Mouse (Mus musculus) limb, embryonic 13.5 days (tissue): Measurements from ENCODE around the gene Frmd5. TPM values are rescaled to one million over a fixed set of nuclear protein-coding genes. Genes with fewer than 3 reads are reported as not detected.

Source experiments
- ATAC-seq: fragments of 200-750 bp; cut with Nextera tagmentation; 2 replicates; pipeline ENCODE4 v1.8.0; 2017; ENCODE audit warnings: low read depth, moderate number of reproducible peaks, moderate TSS enrichment; ENCODE audit not compliant: low FRiP score
- H3K27ac ChIP-seq: fragments of 300-500 bp; sonication (generic); 2 replicates; pipeline ENCODE4 v1.5.1; 2015; ENCODE audit warnings: inconsistent platforms, mild to moderate bottlenecking, moderate library complexity
- H3K27me3 ChIP-seq: fragments of 300-500 bp; sonication (generic); 2 replicates; pipeline ENCODE4 v1.6.1; 2015; ENCODE audit warnings: mild to moderate bottlenecking, inconsistent platforms
- H3K36me3 ChIP-seq: fragments of 300-500 bp; sonication (generic); 2 replicates; pipeline ENCODE4 v1.6.1; 2015; ENCODE audit warnings: inconsistent platforms, mild to moderate bottlenecking, moderate library complexity
- H3K4me1 ChIP-seq: fragments of 300-500 bp; sonication (generic); 2 replicates; pipeline ENCODE4 v1.6.1; 2015; ENCODE audit warnings: inconsistent platforms
- H3K4me2 ChIP-seq: fragments of 300-500 bp; sonication (generic); replicated peaks from 2 replicates; pipeline ENCODE4 v1.6.1; 2015; ENCODE audit warnings: inconsistent platforms, mild to moderate bottlenecking, moderate library complexity
- H3K4me3 ChIP-seq: fragments of 300-500 bp; sonication (generic); 2 replicates; pipeline ENCODE4 v1.5.1; 2015; ENCODE audit warnings: moderate library complexity, mild to moderate bottlenecking, inconsistent platforms
- H3K9ac ChIP-seq: fragments of 300-500 bp; sonication (generic); 2 replicates; pipeline ENCODE4 v1.6.1; 2015; ENCODE audit warnings: mild to moderate bottlenecking, inconsistent platforms
- H3K9me3 ChIP-seq: fragments of 300-500 bp; sonication (generic); 2 replicates; pipeline ENCODE4 v1.6.1; 2016; ENCODE audit warnings: inconsistent platforms
- WGBS: fragments of 180-500 bp; shearing (Covaris S2); methylation state at CpG from one replicate; pipeline ENCODE4 v1.1.7; 2015; 5-methylcytosine and 5-hydroxymethylcytosine counted together
- polyA plus RNA-seq: library from polyadenylated mRNA; unstranded; fragments of >200 nt; fragmentation: Nextera tagmentation; extraction: Ambion mirVana; gene quantifications from 2 replicates; pipeline ENCODE4 v1.2.1, GENCODE M21; 2015

Gene Frmd5
- polyA plus RNA-seq, 1 experiment from 2014 or later, result 2.0 TPM

GRCm38 (mm10) chr2:121809126-121809525, 2.2 kb upstream of the Frmd5 start:
- no peak for ATAC-seq
- H3K4me2 ChIP-seq, result no peak overlapping the region
- H3K27me3 ChIP-seq, result peaks cover 47% of the 10 kb centered on the region
- no peak overlapping the region for H3K9ac ChIP-seq
- no peaks in the 10 kb centered on the region for H3K9me3 ChIP-seq
- no peak overlapping the region for H3K27ac ChIP-seq
- H3K4me1 ChIP-seq, result peaks cover 18% of the 10 kb centered on the region
- 77% methylated on average over 3 of the region's 3 CpGs for WGBS
- no peaks in the 10 kb centered on the region for H3K36me3 ChIP-seq
- no peak overlapping the region for H3K4me3 ChIP-seq

GRCm38 (mm10) chr2:121806171-121806943, 530 bp downstream of the Frmd5 start:
- H3K4me2 ChIP-seq, result peak overlapping the region; percentile 84
- no peaks in the 10 kb centered on the region for H3K9me3 ChIP-seq
- peak overlapping the region; percentile 60 for H3K9ac ChIP-seq
- ATAC-seq, result peak; percentile 84
- no peaks in the 10 kb centered on the region for H3K36me3 ChIP-seq
- H3K4me3 ChIP-seq, result peak overlapping the region; percentile 71
- whole genome bisulfite sequencing, result under 1% methylated on average over 45 of the region's 90 CpGs
- H3K27ac ChIP-seq, result no peak overlapping the region
- H3K27me3 ChIP-seq, result peaks cover 46% of the 10 kb centered on the region
- peaks cover 18% of the 10 kb centered on the region for H3K4me1 ChIP-seq

- H3K27ac ChIP-seq, result no peak overlapping the region
- H3K36me3 ChIP-seq, result no peaks in the 10 kb centered on the region
- no peaks in the 10 kb centered on the region for H3K4me1 ChIP-seq
- H3K9me3 ChIP-seq, result no peaks in the 10 kb centered on the region
- peaks cover 3% of the 10 kb centered on the region; the same call in 1 of the 2 replicates for H3K27me3 ChIP-seq
- no peak overlapping the region for H3K9ac ChIP-seq
- no peak overlapping the region for H3K4me3 ChIP-seq
- ATAC-seq, result no peak
- WGBS, result 88% methylated on average over 7 of the region's 7 CpGs
- H3K4me2 ChIP-seq, result no peak overlapping the region
Measured at GRCm38 (mm10) chr2:121799051-121799450, 7.8 kb downstream of the Frmd5 start.

GRCm38 (mm10) chr2:121795995-121796394, 10.9 kb downstream of the Frmd5 start:
- H3K9ac ChIP-seq, result no peak overlapping the region
- no peaks in the 10 kb centered on the region for H3K9me3 ChIP-seq
- H3K4me1 ChIP-seq, result no peaks in the 10 kb centered on the region
- H3K4me3 ChIP-seq, result no peak overlapping the region
- H3K36me3 ChIP-seq, result no peaks in the 10 kb centered on the region
- no peaks in the 10 kb centered on the region for H3K27me3 ChIP-seq
- WGBS, result 89% methylated on average over 6 of the region's 6 CpGs
- H3K27ac ChIP-seq, result no peak overlapping the region
- no peak for ATAC-seq
- H3K4me2 ChIP-seq, result no peak overlapping the region

GRCm38 (mm10) chr2:121789777-121790176, 17.1 kb downstream of the Frmd5 start:
- Histone ChIP-seq H3K27me3 (no peaks in the 10 kb centered on the region), H3K4me2 (no peak overlapping the region), H3K9ac (no peak overlapping the region), H3K4me3 (no peak overlapping the region), H3K9me3 (no peaks in the 10 kb centered on the region), H3K36me3 (no peaks in the 10 kb centered on the region), H3K27ac (no peak overlapping the region), H3K4me1 (peaks cover 11% of the 10 kb centered on the region)
- no peak for ATAC-seq

GRCm38 (mm10) chr2:121788415-121788814, 18.5 kb downstream of the Frmd5 start:
- no peaks in the 10 kb centered on the region for H3K27me3 ChIP-seq
- no peaks in the 10 kb centered on the region for H3K9me3 ChIP-seq
- H3K27ac ChIP-seq, result no peak overlapping the region
- H3K9ac ChIP-seq, result no peak overlapping the region
- no peaks in the 10 kb centered on the region for H3K36me3 ChIP-seq
- no peak overlapping the region for H3K4me2 ChIP-seq
- H3K4me3 ChIP-seq, result no peak overlapping the region
- 66% methylated on average over 2 of the region's 2 CpGs for WGBS
- H3K4me1 ChIP-seq, result peaks cover 15% of the 10 kb centered on the region
- no peak for ATAC-seq

- Histone ChIP-seq H3K9me3 (no peaks in the 10 kb centered on the region), H3K9ac (no peak overlapping the region), H3K4me3 (no peak overlapping the region), H3K27me3 (no peaks in the 10 kb centered on the region), H3K36me3 (no peaks in the 10 kb centered on the region), H3K4me1 (peaks cover 15% of the 10 kb centered on the region), H3K4me2 (peak overlapping the region; percentile 21; the same call in 1 of the 2 replicates), H3K27ac (no peak overlapping the region)
- no peak for ATAC-seq
- 56% methylated on average over 12 of the region's 13 CpGs for WGBS
Measured at GRCm38 (mm10) chr2:121787767-121788166, 19.1 kb downstream of the Frmd5 start.

- H3K9ac ChIP-seq, result no peak overlapping the region
- no peak overlapping the region for H3K27ac ChIP-seq
- 0 out of 2 replicates have a peak, but pooled peaks have one; percentile 48 for ATAC-seq
- no peak overlapping the region for H3K4me3 ChIP-seq
- 24% methylated on average over 7 of the region's 7 CpGs for WGBS
- H3K36me3 ChIP-seq, result no peaks in the 10 kb centered on the region
- no peaks in the 10 kb centered on the region for H3K27me3 ChIP-seq
- H3K9me3 ChIP-seq, result no peaks in the 10 kb centered on the region
- H3K4me2 ChIP-seq, result peak overlapping the region; percentile 21; the same call in 1 of the 2 replicates
- peaks cover 18% of the 10 kb centered on the region for H3K4me1 ChIP-seq
Measured at GRCm38 (mm10) chr2:121787271-121787670, 19.6 kb downstream of the Frmd5 start.

GRCm38 (mm10) chr2:121776219-121776618, 30.7 kb downstream of the Frmd5 start:
- Histone ChIP-seq H3K4me1 (peaks cover 7% of the 10 kb centered on the region; the same call in 1 of the 2 replicates), H3K9me3 (no peaks in the 10 kb centered on the region), H3K9ac (no peak overlapping the region), H3K4me2 (no peak overlapping the region), H3K27me3 (no peaks in the 10 kb centered on the region), H3K36me3 (no peaks in the 10 kb centered on the region), H3K4me3 (no peak overlapping the region), H3K27ac (no peak overlapping the region)
- no peak for ATAC-seq
- WGBS, result 77% methylated on average over 7 of the region's 7 CpGs

GRCm38 (mm10) chr2:121764851-121765250, 42.0 kb downstream of the Frmd5 start:
- H3K36me3 ChIP-seq, result no peaks in the 10 kb centered on the region
- ATAC-seq, result no peak
- H3K4me2 ChIP-seq, result no peak overlapping the region
- peaks cover 8% of the 10 kb centered on the region; the same call in 1 of the 2 replicates for H3K9me3 ChIP-seq
- H3K4me3 ChIP-seq, result no peak overlapping the region
- 77% methylated on average over 5 of the region's 5 CpGs for WGBS
- no peak overlapping the region for H3K9ac ChIP-seq
- H3K27me3 ChIP-seq, result no peaks in the 10 kb centered on the region
- H3K4me1 ChIP-seq, result no peaks in the 10 kb centered on the region
- no peak overlapping the region for H3K27ac ChIP-seq

- Histone ChIP-seq H3K36me3 (no peaks in the 10 kb centered on the region), H3K27me3 (no peaks in the 10 kb centered on the region), H3K27ac (no peak overlapping the region), H3K4me2 (no peak overlapping the region), H3K9ac (no peak overlapping the region), H3K4me1 (no peaks in the 10 kb centered on the region), H3K4me3 (no peak overlapping the region), H3K9me3 (no peaks in the 10 kb centered on the region)
- 94% methylated on average over 5 of the region's 5 CpGs for WGBS
- no peak for ATAC-seq
Measured at GRCm38 (mm10) chr2:121761861-121762260, 45.0 kb downstream of the Frmd5 start.

GRCm38 (mm10) chr2:121761281-121761795, 45.5 kb downstream of the Frmd5 start:
- Histone ChIP-seq H3K27me3 (no peaks in the 10 kb centered on the region), H3K36me3 (no peaks in the 10 kb centered on the region), H3K27ac (no peak overlapping the region), H3K4me2 (no peak overlapping the region), H3K9ac (no peak overlapping the region), H3K9me3 (no peaks in the 10 kb centered on the region), H3K4me1 (no peaks in the 10 kb centered on the region), H3K4me3 (no peak overlapping the region)
- WGBS, result 86% methylated on average over 11 of the region's 11 CpGs
- no peak for ATAC-seq
